Mouse (Mus musculus) liver, embryonic 11.5 days (tissue): ENCODE measurements around the gene Jmjd8. TPM values are rescaled to one million over a fixed set of nuclear protein-coding genes. Genes with fewer than 3 reads are reported as not detected.
A peak's percentile ranks its signal among the peaks of the same experiment; 100 is the strongest.

Source experiments
- ATAC-seq: fragments of 200-750 bp; cut with Nextera tagmentation; replicated peaks from 2 replicates; pipeline ENCODE4 v1.8.0; 2017; ENCODE audit warnings: moderate number of reproducible peaks, mild to moderate bottlenecking, moderate TSS enrichment, moderate library complexity; ENCODE audit not compliant: low FRiP score
- DNase-seq: peaks from one replicate; pipeline ENCODE4 v3.0.0-alpha.2; 2017; ENCODE audit warnings: low spot score
- H3K27ac ChIP-seq: fragments of 300-500 bp; sonication (generic); 2 replicates; pipeline ENCODE4 v1.5.1; 2014; ENCODE audit warnings: mild to moderate bottlenecking, low read depth, low read length, control low read depth
- H3K27me3 ChIP-seq: fragments of 300-500 bp; sonication (generic); replicated peaks from 2 replicates; pipeline ENCODE4 v1.6.1; 2014; ENCODE audit warnings: low read length, mixed read lengths; ENCODE audit not compliant: control insufficient read depth, insufficient read depth
- H3K36me3 ChIP-seq: fragments of 300-500 bp; sonication (generic); 2 replicates; pipeline ENCODE4 v1.6.1; 2014; ENCODE audit warnings: mild to moderate bottlenecking, low read length, moderate library complexity, mixed read lengths; ENCODE audit not compliant: control insufficient read depth, insufficient read depth
- H3K4me1 ChIP-seq: fragments of 300-500 bp; sonication (generic); replicated peaks from 2 replicates; pipeline ENCODE4 v1.6.1; 2014; ENCODE audit warnings: low read length, mixed read lengths; ENCODE audit not compliant: control insufficient read depth, insufficient read depth
- H3K4me2 ChIP-seq: fragments of 300-500 bp; sonication (generic); 2 replicates; pipeline ENCODE4 v1.6.1; 2014; ENCODE audit warnings: mild to moderate bottlenecking, control low read depth, moderate library complexity
- H3K4me3 ChIP-seq: fragments of 300-500 bp; sonication (generic); 2 replicates; pipeline ENCODE4 v1.5.1; 2014; ENCODE audit warnings: low read depth, low read length, control low read depth
- H3K9ac ChIP-seq: fragments of 300-500 bp; sonication (generic); 2 replicates; pipeline ENCODE4 v1.6.1; 2014; ENCODE audit warnings: low read depth, low read length, control low read depth
- H3K9me3 ChIP-seq: fragments of 300-500 bp; sonication (generic); 2 replicates; pipeline ENCODE4 v1.6.1; 2016; ENCODE audit warnings: low read length, inconsistent platforms, mixed read lengths; ENCODE audit not compliant: control insufficient read depth
- WGBS: fragments of 180-500 bp; shearing (Covaris S2); extraction: QIAGEN DNeasy Blood & Tissue Kit; methylation state at CpG from one replicate; pipeline ENCODE4 v1.1.7; 2014; 5-methylcytosine and 5-hydroxymethylcytosine counted together
- polyA plus RNA-seq: library from polyadenylated mRNA; unstranded; fragments of >200 nt; fragmentation: Nextera tagmentation; extraction: Ambion mirVana; gene quantifications from 2 replicates; pipeline ENCODE4 v1.2.1, GENCODE M21; 2014

The Jmjd8 gene
- polyA plus RNA-seq, 1 experiment from 2014 or later = 36.6 TPM

- no peaks in the 10 kb centered on the region for H3K9me3 ChIP-seq
- no peaks in the 10 kb centered on the region for H3K27me3 ChIP-seq
- ATAC-seq (no peak), DNase-seq (no peak)
- peaks cover 61% of the 10 kb centered on the region for H3K4me1 ChIP-seq
- H3K9ac ChIP-seq = peak overlapping the region; percentile 88
- H3K4me2 ChIP-seq = peak overlapping the region; percentile 99
- H3K27ac ChIP-seq = peak overlapping the region; percentile 97
- peaks cover 33% of the 10 kb centered on the region for H3K36me3 ChIP-seq
- WGBS = 42% methylated on average over 6 of the region's 6 CpGs
- peak overlapping the region; percentile 85 for H3K4me3 ChIP-seq
Measured at GRCm38 (mm10) chr17:25833961-25834594, 5.4 kb downstream of the Jmjd8 start.

- Histone ChIP-seq H3K4me1 (peaks cover 60% of the 10 kb centered on the region), H3K36me3 (peaks cover 38% of the 10 kb centered on the region), H3K4me2 (peak overlapping the region; percentile 99), H3K9ac (peak overlapping the region; percentile 88), H3K4me3 (peak overlapping the region; percentile 85), H3K9me3 (no peaks in the 10 kb centered on the region), H3K27ac (no peak overlapping the region), H3K27me3 (no peaks in the 10 kb centered on the region)
- DNase-seq (no peak), ATAC-seq (no peak)
- WGBS = 91% methylated on average over 12 of the region's 12 CpGs
Measured at GRCm38 (mm10) chr17:25834595-25835222, 6.0 kb downstream of the Jmjd8 start.

- no peak overlapping the region for H3K9ac ChIP-seq
- peaks cover 36% of the 10 kb centered on the region for H3K36me3 ChIP-seq
- DNase-seq = no peak
- WGBS = 92% methylated on average over 7 of the region's 7 CpGs
- H3K9me3 ChIP-seq = no peaks in the 10 kb centered on the region
- H3K4me2 ChIP-seq = peak overlapping the region; percentile 99; the same call in 1 of the 2 replicates
- H3K27me3 ChIP-seq = no peaks in the 10 kb centered on the region
- no peak overlapping the region for H3K27ac ChIP-seq
- no peak overlapping the region for H3K4me3 ChIP-seq
- ATAC-seq = no peak
- peaks cover 54% of the 10 kb centered on the region for H3K4me1 ChIP-seq
Measured at GRCm38 (mm10) chr17:25835301-25835700, 6.6 kb downstream of the Jmjd8 start.

GRCm38 (mm10) chr17:25835816-25836215 is 7.1 kb downstream of the Jmjd8 start:
- Histone ChIP-seq H3K27ac (no peak overlapping the region), H3K9ac (no peak overlapping the region), H3K9me3 (no peaks in the 10 kb centered on the region), H3K27me3 (no peaks in the 10 kb centered on the region), H3K4me2 (no peak overlapping the region; the same call in none of the 2 replicates), H3K36me3 (peaks cover 36% of the 10 kb centered on the region), H3K4me1 (peaks cover 51% of the 10 kb centered on the region), H3K4me3 (no peak overlapping the region; the same call in 1 of the 2 replicates)
- WGBS = 93% methylated on average over 16 of the region's 16 CpGs
- no peak for ATAC-seq
- no peak for DNase-seq

- ATAC-seq = no peak
- Histone ChIP-seq H3K27me3 (no peaks in the 10 kb centered on the region), H3K4me3 (peak overlapping the region; percentile 40), H3K36me3 (peaks cover 36% of the 10 kb centered on the region), H3K4me1 (peaks cover 44% of the 10 kb centered on the region), H3K4me2 (peak overlapping the region; percentile 77), H3K9me3 (no peaks in the 10 kb centered on the region), H3K9ac (peak overlapping the region; percentile 58), H3K27ac (peak overlapping the region; percentile 8; the same call in 1 of the 2 replicates)
- 24% methylated on average over 23 of the region's 23 CpGs for WGBS
- no peak for DNase-seq
Measured at GRCm38 (mm10) chr17:25836397-25837075, 7.9 kb downstream of the Jmjd8 start.

GRCm38 (mm10) chr17:25837076-25837410 is 8.4 kb downstream of the Jmjd8 start, which contains the start of gene Rhbdl1:
Rhbdl1 (minus strand) TSS chr17:25837295.
- 7% methylated on average over 29 of the region's 29 CpGs for WGBS
- peaks cover 37% of the 10 kb centered on the region for H3K36me3 ChIP-seq
- H3K9me3 ChIP-seq = no peaks in the 10 kb centered on the region
- peak within 1 kb of the TSS; percentile 40 for H3K4me3 ChIP-seq
- DNase-seq (peak; percentile 71), ATAC-seq (no peak)
- peak within 1 kb of the TSS; percentile 77 for H3K4me2 ChIP-seq
- H3K4me1 ChIP-seq = peaks cover 39% of the 10 kb centered on the region
- H3K27ac ChIP-seq = peak within 1 kb of the TSS; percentile 8; the same call in 1 of the 2 replicates
- H3K9ac ChIP-seq = peak within 1 kb of the TSS; percentile 58
- H3K27me3 ChIP-seq = no peaks in the 10 kb centered on the region

GRCm38 (mm10) chr17:25837533-25837932 is 8.9 kb downstream of the Jmjd8 start:
- Histone ChIP-seq H3K9me3 (no peaks in the 10 kb centered on the region), H3K36me3 (peaks cover 40% of the 10 kb centered on the region), H3K4me2 (peak overlapping the region; percentile 77), H3K4me3 (no peak overlapping the region; the same call in 1 of the 2 replicates), H3K27ac (no peak overlapping the region), H3K9ac (peak overlapping the region; percentile 11; the same call in 1 of the 2 replicates), H3K27me3 (no peaks in the 10 kb centered on the region), H3K4me1 (peaks cover 38% of the 10 kb centered on the region)
- ATAC-seq = no peak
- 59% methylated on average over 3 of the region's 3 CpGs for WGBS
- DNase-seq = no peak

- Histone ChIP-seq H3K4me2 (no peak overlapping the region), H3K36me3 (peaks cover 40% of the 10 kb centered on the region), H3K4me3 (no peak overlapping the region), H3K4me1 (peaks cover 44% of the 10 kb centered on the region), H3K9ac (no peak overlapping the region), H3K9me3 (no peaks in the 10 kb centered on the region), H3K27ac (no peak overlapping the region), H3K27me3 (no peaks in the 10 kb centered on the region)
- WGBS = 83% methylated on average over 4 of the region's 4 CpGs
- DNase-seq = no peak
- no peak for ATAC-seq
Measured at GRCm38 (mm10) chr17:25838904-25839303, 10.2 kb downstream of the Jmjd8 start.
